Mouse (Mus musculus): ENCODE measurements around the gene Cog1.

The Cog1 gene

GRCm38 (mm10) chr11:113699643-113700042 is 50.7 kb downstream of the Cog1 start:
- DNase-seq (ENCODE audit: low read depth, low spot score): no peak

GRCm38 (mm10) chr11:113703758-113704157 is 54.8 kb downstream of the Cog1 start:
- DNase-seq (ENCODE audit: low read depth, low spot score): peak; percentile 57

GRCm38 (mm10) chr11:113705966-113706652 is 57.1 kb downstream of the Cog1 start:
- no peak for DNase-seq (ENCODE audit: low read depth, low spot score)

GRCm38 (mm10) chr11:113708629-113709213 is 59.8 kb downstream of the Cog1 start:
- DNase-seq (ENCODE audit: low read depth, low spot score): no peak

- no peak for DNase-seq (ENCODE audit: low read depth, low spot score)
Observed at GRCm38 (mm10) chr11:113709272-113709671, 60.3 kb downstream of the Cog1 start.

- peak; percentile 35 for DNase-seq (ENCODE audit: low read depth, low spot score)
Observed at GRCm38 (mm10) chr11:113709731-113710256, 60.8 kb downstream of the Cog1 start, which contains the start of gene Cpsf4l. Gene Cpsf4l (minus strand): TSS chr11:113710017.

GRCm38 (mm10) chr11:113710257-113710777 is 61.3 kb downstream of the Cog1 start:
- DNase-seq (ENCODE audit: low read depth, low spot score): no peak

- no peak for DNase-seq (ENCODE audit: low read depth, low spot score)
Observed at GRCm38 (mm10) chr11:113711061-113711460, 62.1 kb downstream of the Cog1 start.

GRCm38 (mm10) chr11:113715078-113715674 is 66.2 kb downstream of the Cog1 start:
- DNase-seq (ENCODE audit: low read depth, low spot score): no peak

- no peak for DNase-seq (ENCODE audit: low read depth, low spot score)
Observed at GRCm38 (mm10) chr11:113716132-113716531, 67.2 kb downstream of the Cog1 start.

All from embryo, embryonic 11.5 days (tissue).